Mouse (Mus musculus): Measurements from ENCODE around the gene Fam19a5.
A peak's percentile ranks its signal among the peaks of the same experiment; 100 is the strongest.

Gene Fam19a5

GRCm38 (mm10) chr15:87596731-87597130 is 52.6 kb downstream of the Fam19a5 start:
- DNase-seq (ENCODE audit: inconsistent ontology term): no peak

DNA sequence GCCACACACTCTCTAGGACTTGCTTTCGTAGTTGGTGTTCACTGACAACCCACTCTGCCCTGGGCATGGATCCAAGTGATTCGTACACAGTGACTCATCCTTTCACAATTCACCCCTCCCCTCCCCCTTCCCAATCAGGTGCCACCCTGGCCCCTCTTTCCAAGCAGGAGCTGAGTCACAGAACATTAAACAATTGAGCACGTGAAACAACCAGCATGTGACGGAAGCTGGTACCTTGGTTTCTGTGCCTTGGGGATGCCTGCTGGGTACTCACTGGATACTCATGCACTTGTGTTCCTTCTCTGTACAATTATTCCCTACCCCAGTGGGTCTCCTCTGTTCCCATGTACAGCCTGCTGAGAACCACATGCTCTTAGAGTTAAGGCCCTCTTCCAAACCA is 53.0 kb downstream of the Fam19a5 start:
- peak; percentile 99 for DNase-seq (ENCODE audit: inconsistent ontology term)

GRCm38 (mm10) chr15:87597766-87598165 is 53.7 kb downstream of the Fam19a5 start:
- no peak for DNase-seq (ENCODE audit: inconsistent ontology term)

DNA sequence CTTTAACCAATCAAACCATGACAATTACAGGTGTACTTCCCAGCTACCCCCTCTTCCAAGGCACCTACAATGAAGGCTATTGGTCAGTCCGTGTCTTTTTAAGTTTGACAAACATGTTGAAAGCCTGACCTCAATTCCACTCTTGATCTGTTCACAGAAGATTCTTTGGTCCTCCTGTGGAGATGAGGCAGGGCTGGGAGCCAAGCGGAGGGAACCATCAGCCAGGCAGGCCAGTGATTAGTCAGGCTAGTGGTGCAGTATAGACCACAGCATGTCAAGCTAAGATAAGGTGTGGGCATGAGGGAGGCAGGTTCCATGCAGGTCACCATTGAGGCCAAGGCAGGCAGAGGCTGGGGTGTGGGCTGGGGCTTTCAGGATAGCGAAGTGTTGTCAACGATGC is 54.5 kb downstream of the Fam19a5 start:
- peak; percentile 35 for DNase-seq (ENCODE audit: inconsistent ontology term)

DNA sequence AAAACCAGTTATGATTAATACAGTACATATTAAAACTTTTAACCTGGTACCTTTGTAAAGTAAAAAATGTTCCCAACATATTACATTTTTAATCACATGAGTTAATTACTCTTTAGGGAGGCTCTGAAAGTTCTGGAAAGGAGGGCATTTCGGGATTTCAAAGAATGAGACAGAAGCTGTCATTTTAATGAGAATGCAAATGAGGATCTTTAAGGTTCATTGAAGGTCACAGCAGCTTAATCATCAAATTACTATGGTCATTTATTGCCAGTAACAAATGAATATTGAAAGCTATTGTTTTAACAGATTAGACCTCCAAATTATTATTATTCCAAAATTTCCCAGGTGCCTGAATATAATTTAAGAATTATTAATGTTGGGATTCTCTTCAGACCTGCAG is 59.2 kb downstream of the Fam19a5 start:
- peak; percentile 79 for DNase-seq (ENCODE audit: inconsistent ontology term)

GRCm38 (mm10) chr15:87605504-87606280 is 61.6 kb downstream of the Fam19a5 start:
- no peak for DNase-seq (ENCODE audit: inconsistent ontology term)

DNA sequence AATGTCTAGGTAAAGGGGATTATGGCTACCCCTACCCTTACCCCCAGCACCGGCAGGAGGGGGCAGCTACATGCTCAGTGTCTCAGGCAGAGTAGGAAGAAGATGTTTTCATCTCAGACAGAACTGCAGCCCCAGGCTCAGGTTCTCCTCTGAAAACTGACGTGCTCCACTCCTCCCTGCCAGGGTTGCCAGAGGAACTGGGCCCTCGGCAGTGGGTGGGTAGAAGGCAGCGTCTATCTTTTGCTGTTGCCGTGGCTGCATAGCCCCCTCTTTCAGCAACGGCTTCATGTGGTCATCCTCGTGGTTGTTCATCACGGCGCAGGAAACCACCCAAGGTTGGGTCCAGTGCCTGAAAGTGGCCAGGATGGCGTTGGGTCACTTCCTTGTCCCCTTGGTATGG is 62.6 kb downstream of the Fam19a5 start:
- no peak for DNase-seq (ENCODE audit: inconsistent ontology term)

- no peak for DNase-seq (ENCODE audit: inconsistent ontology term)
These were observed 65.1 kb downstream of the Fam19a5 start for GRCm38 (mm10) chr15:87609236-87609635.

GRCm38 (mm10) chr15:87623966-87624609 is 80.0 kb downstream of the Fam19a5 start:
- DNase-seq (ENCODE audit: inconsistent ontology term): peak; percentile 96

- DNase-seq (ENCODE audit: inconsistent ontology term): peak; percentile 58
These were observed 80.6 kb downstream of the Fam19a5 start for GRCm38 (mm10) chr15:87624610-87625091.

- peak; percentile 92 for DNase-seq (ENCODE audit: inconsistent ontology term)
These were observed 81.3 kb downstream of the Fam19a5 start for GRCm38 (mm10) chr15:87625236-87626023.

GRCm38 (mm10) chr15:87635272-87635671 is 91.2 kb downstream of the Fam19a5 start:
- no peak for DNase-seq (ENCODE audit: inconsistent ontology term)

DNA sequence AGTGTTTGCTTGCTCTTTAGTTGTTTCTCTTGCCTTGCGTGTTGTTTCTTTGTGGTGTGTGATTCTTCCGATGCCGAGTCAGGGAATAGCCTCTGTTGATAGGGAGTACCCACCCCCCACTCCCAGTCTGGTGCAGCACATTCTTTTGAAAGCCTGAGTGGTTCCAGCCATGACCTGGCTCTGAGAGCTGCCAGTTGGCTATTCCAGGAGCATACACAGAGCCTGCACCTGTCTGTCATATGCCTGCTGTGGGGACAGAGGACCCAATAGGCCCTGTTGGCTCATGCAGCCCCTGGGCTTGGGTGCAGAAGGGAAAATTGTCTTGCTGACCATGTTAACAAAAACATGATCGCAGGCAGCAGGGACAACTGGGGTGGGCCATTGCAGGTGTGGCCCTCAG is 92.3 kb downstream of the Fam19a5 start:
- DNase-seq (ENCODE audit: inconsistent ontology term): peak; percentile 41

GRCm38 (mm10) chr15:87637234-87637633 is 93.1 kb downstream of the Fam19a5 start:
- DNase-seq (ENCODE audit: inconsistent ontology term): no peak

DNA sequence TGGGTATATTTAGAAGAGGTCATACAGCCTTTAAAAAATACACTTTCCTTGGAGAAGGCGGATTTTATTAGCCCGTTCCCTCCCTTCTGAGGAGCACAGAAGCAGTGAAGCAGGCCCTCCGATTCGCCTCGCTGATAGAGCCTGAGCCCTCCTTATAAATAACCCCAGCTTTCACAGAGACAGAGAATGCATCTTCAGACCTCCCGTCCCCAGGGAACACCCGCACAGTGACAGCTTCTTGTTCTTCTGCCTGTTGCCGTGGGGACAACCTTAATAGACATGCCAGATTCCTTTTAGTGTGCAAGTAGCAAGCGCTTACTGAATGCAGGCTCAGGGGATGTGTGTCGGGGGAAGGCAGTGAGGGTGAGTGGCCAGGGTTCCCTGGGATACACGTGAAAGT is 94.2 kb downstream of the Fam19a5 start:
- DNase-seq (ENCODE audit: inconsistent ontology term): no peak

GRCm38 (mm10) chr15:87646313-87647061 is 102.4 kb downstream of the Fam19a5 start:
- DNase-seq (ENCODE audit: inconsistent ontology term): no peak

DNA sequence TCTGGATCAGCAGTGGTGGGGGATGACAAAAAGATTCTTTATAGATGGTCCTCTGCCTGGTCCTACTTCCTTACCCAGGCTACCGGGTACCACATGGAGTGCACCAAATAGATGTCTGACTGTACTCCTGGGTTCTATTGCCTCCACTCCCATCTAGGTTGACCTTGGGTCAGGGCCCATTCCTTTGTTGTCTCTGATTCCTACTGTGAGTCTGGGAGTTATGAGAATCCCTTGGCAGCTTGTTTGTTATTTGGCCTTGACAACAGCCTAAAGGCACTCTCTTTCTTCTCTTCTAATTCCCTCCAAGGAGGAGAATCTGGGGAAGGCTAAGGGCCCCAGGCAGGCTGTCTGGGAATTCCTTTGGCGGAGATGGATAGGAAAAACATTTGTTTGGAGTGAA is 105.6 kb downstream of the Fam19a5 start:
- DNase-seq (ENCODE audit: inconsistent ontology term): peak; percentile 79

DNA sequence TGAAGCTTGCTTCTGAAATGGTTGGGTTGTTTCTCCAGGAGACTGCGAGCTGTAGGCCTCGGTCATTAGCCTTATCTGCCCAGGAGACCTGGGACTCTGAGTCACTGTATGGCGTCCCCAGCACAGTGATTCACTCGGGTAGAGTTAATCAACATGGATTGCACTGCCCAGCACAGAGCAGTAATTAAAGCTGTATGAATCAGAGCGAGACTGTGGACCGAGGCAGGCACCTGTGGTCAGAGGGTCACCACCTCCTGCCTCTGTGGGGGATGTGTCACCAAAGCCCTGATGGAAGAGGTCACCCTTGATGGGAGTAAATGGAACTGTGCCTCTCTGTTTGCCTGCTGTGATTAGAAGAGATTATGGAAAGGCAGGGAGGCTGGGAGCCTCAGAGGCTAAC is 110.5 kb downstream of the Fam19a5 start:
- DNase-seq (ENCODE audit: inconsistent ontology term): peak; percentile 96

- DNase-seq (ENCODE audit: inconsistent ontology term): no peak
These were observed 112.5 kb downstream of the Fam19a5 start for GRCm38 (mm10) chr15:87656496-87657155.

DNA sequence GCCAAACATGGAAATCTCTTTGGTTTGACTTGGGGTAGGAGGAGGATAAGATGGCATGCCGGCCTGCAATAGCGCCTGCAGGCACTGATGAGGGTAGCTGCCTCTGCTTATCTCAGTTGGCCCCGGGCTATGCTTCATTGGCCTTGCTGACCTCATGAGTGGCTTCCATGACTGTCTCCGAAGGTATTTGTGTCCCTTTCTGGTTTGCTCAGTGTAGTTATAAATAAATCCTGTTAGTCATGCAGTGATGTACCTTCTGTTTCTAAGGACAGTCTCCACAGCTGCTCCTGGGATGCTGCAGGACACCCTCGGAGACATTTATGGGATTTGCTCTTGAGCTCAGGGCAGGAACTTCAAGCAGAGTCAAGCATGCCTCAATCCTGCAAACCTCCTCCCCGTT is 115.6 kb downstream of the Fam19a5 start:
- DNase-seq (ENCODE audit: inconsistent ontology term): no peak

DNA sequence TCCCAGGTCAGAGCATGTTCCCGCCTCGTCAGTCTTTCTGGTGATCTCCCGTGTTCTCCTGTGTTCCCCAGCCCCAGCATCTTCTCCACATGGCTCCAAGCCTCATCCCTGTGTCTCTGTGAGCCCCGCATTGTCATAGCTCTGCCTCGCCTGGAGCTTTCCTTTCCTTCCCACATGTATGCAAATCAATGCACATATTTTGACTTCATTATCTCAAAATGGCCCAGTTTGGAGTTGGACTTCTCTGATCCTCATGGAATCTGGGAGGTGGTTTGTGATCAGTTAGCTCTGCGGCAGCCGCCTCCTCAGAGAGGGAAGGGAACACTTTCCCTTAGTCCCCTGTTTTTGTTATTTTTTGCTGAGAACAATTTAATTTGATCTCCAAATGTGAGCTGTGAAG is 117.9 kb downstream of the Fam19a5 start:
- DNase-seq (ENCODE audit: inconsistent ontology term): no peak
